Mouse (Mus musculus) olfactory bulb, adult 2 months (tissue): Measurements from ENCODE around the gene Mfsd12.

Experiments used
- CTCF ChIP-seq: fragments of 200-500 bp; IDR thresholded peaks from 2 replicates; pipeline ENCODE4 v1.5.1; 2012; ENCODE audit warnings: low read depth, mild to moderate bottlenecking, low read length, moderate library complexity; ENCODE audit not compliant: insufficient read depth
- POLR2A ChIP-seq: fragments of 200-500 bp; IDR thresholded peaks from 2 replicates; pipeline ENCODE4 v1.6.1; 2012; ENCODE audit warnings: mild to moderate bottlenecking, low read depth, low read length, moderate library complexity; ENCODE audit not compliant: insufficient read depth

- TF ChIP-seq CTCF (no peak), POLR2A (no peak)
These were observed 7.4 kb downstream of the Mfsd12 start for GRCm38 (mm10) chr10:81364666-81365065.
